Mouse (Mus musculus) layer of hippocampus, adult 11-12 months (tissue): ENCODE measurements around the gene Iqgap1.

Experiments
- DNase-seq: peaks from one replicate; pipeline ENCODE4 v3.0.0; 2022; ENCODE audit warnings: low spot score

The Iqgap1 gene

GRCm38 (mm10) chr7:80802412-80803160 lies 23.2 kb downstream of the Iqgap1 start:
- no peak for DNase-seq

GRCm38 (mm10) chr7:80799307-80799706 lies 26.5 kb downstream of the Iqgap1 start:
- DNase-seq, result no peak

GRCm38 (mm10) chr7:80796805-80797567 lies 28.8 kb downstream of the Iqgap1 start:
- no peak for DNase-seq

GRCm38 (mm10) chr7:80796258-80796657 lies 29.5 kb downstream of the Iqgap1 start:
- no peak for DNase-seq

- no peak for DNase-seq
These were observed 36.2 kb downstream of the Iqgap1 start for GRCm38 (mm10) chr7:80789534-80789933.

GRCm38 (mm10) chr7:80789061-80789460 lies 36.7 kb downstream of the Iqgap1 start:
- DNase-seq, result no peak

- DNase-seq, result no peak
These were observed 37.8 kb downstream of the Iqgap1 start for GRCm38 (mm10) chr7:80788002-80788401.

GRCm38 (mm10) chr7:80786746-80787145 lies 39.0 kb downstream of the Iqgap1 start:
- DNase-seq, result no peak

- DNase-seq, result no peak
These were observed 41.9 kb downstream of the Iqgap1 start for GRCm38 (mm10) chr7:80783841-80784240.

GRCm38 (mm10) chr7:80782155-80783109 lies 43.3 kb downstream of the Iqgap1 start:
- no peak for DNase-seq

GRCm38 (mm10) chr7:80781444-80782120 lies 44.2 kb downstream of the Iqgap1 start:
- DNase-seq, result no peak

GRCm38 (mm10) chr7:80778958-80779669 lies 46.7 kb downstream of the Iqgap1 start:
- DNase-seq, result no peak

GRCm38 (mm10) chr7:80778376-80778775 lies 47.4 kb downstream of the Iqgap1 start:
- DNase-seq, result no peak

GRCm38 (mm10) chr7:80777151-80777550 lies 48.6 kb downstream of the Iqgap1 start:
- no peak for DNase-seq

GRCm38 (mm10) chr7:80776090-80776489 lies 49.7 kb downstream of the Iqgap1 start:
- peak; percentile 31 for DNase-seq

- no peak for DNase-seq
These were observed 50.3 kb downstream of the Iqgap1 start for GRCm38 (mm10) chr7:80775448-80775904.

GRCm38 (mm10) chr7:80774615-80775447 lies 50.9 kb downstream of the Iqgap1 start:
- no peak for DNase-seq

- DNase-seq, result no peak
These were observed 51.8 kb downstream of the Iqgap1 start for GRCm38 (mm10) chr7:80773834-80774614.

- DNase-seq, result no peak
These were observed 55.3 kb downstream of the Iqgap1 start for GRCm38 (mm10) chr7:80770466-80770865.
